Mouse (Mus musculus) heart, embryonic 12.5 days (tissue): Measurements from ENCODE around the gene 2010111I01Rik. TPM values are rescaled to one million over a fixed set of nuclear protein-coding genes. Genes with fewer than 3 reads are reported as not detected.
"Not testable (repeated sequence)": the region's sequence is repeated elsewhere in the genome, so short reads cannot be mapped to it uniquely, and the experiment has no call there.

ENCODE experiments used
- ATAC-seq: fragments of 200-750 bp; cut with Nextera tagmentation; 2 replicates; pipeline ENCODE4 v1.8.0; 2017; ENCODE audit warnings: moderate TSS enrichment, moderate library complexity; ENCODE audit not compliant: insufficient number of reproducible peaks, low FRiP score
- H3K27ac ChIP-seq: fragments of 300-500 bp; sonication (generic); 2 replicates; pipeline ENCODE4 v1.5.1; 2016; ENCODE audit warnings: mild to moderate bottlenecking, moderate library complexity; ENCODE audit not compliant: poor library complexity, severe bottlenecking
- H3K27me3 ChIP-seq: fragments of 300-500 bp; sonication (generic); replicated peaks from 2 replicates; pipeline ENCODE4 v1.6.1; 2016; ENCODE audit warnings: mild to moderate bottlenecking, moderate library complexity
- H3K36me3 ChIP-seq: fragments of 300-500 bp; sonication (generic); 2 replicates; pipeline ENCODE4 v1.6.1; 2016; ENCODE audit warnings: mild to moderate bottlenecking, moderate library complexity
- H3K4me1 ChIP-seq: fragments of 300-500 bp; sonication (generic); replicated peaks from 2 replicates; pipeline ENCODE4 v1.6.1; 2016; ENCODE audit warnings: mild to moderate bottlenecking
- H3K4me2 ChIP-seq: fragments of 300-500 bp; sonication (generic); 2 replicates; pipeline ENCODE4 v1.6.1; 2016; ENCODE audit warnings: mild to moderate bottlenecking, moderate library complexity
- H3K4me3 ChIP-seq: fragments of 300-500 bp; sonication (generic); 2 replicates; pipeline ENCODE4 v1.5.1; 2016; ENCODE audit warnings: mild to moderate bottlenecking
- H3K9ac ChIP-seq: fragments of 300-500 bp; sonication (generic); 2 replicates; pipeline ENCODE4 v1.6.1; 2016; ENCODE audit warnings: mild to moderate bottlenecking, moderate library complexity
- H3K9me3 ChIP-seq: fragments of 300-500 bp; sonication (generic); replicated peaks from 2 replicates; pipeline ENCODE4 v1.6.1; 2016; ENCODE audit warnings: mild to moderate bottlenecking, moderate library complexity
- WGBS: fragments of 180-500 bp; shearing (Covaris S2); methylation state at CpG from one replicate; pipeline ENCODE4 v1.1.7; 2016; 5-methylcytosine and 5-hydroxymethylcytosine counted together
- polyA plus RNA-seq: library from polyadenylated mRNA; unstranded; fragments of >200 nt; fragmentation: Nextera tagmentation; extraction: Ambion mirVana; gene quantifications from 2 replicates; pipeline ENCODE4 v1.2.1, GENCODE M21; 2016

2010111I01Rik gene
- polyA plus RNA-seq, 1 experiment from 2014 or later: 53.5 TPM

- H3K4me3 ChIP-seq: no peak overlapping the region
- ATAC-seq: no peak
- 68% methylated on average over 8 of the region's 8 CpGs for WGBS
- H3K9me3 ChIP-seq: no peaks in the 10 kb centered on the region
- H3K27ac ChIP-seq: no peak overlapping the region
- H3K4me2 ChIP-seq: no peak overlapping the region
- H3K36me3 ChIP-seq: no peaks in the 10 kb centered on the region
- no peak overlapping the region for H3K9ac ChIP-seq
- no peaks in the 10 kb centered on the region for H3K27me3 ChIP-seq
- no peaks in the 10 kb centered on the region for H3K4me1 ChIP-seq
These were observed 372.7 kb downstream of the 2010111I01Rik start for GRCm38 (mm10) chr13:63337239-63337960.

- H3K27ac ChIP-seq: no peak overlapping the region
- no peaks in the 10 kb centered on the region for H3K27me3 ChIP-seq
- no peak overlapping the region for H3K9ac ChIP-seq
- 76% methylated on average over 4 of the region's 4 CpGs for WGBS
- 0 out of 2 replicates have a peak, but pooled peaks cover 3% of the 10 kb centered on the region for H3K36me3 ChIP-seq
- H3K4me1 ChIP-seq: no peaks in the 10 kb centered on the region
- ATAC-seq: no peak
- no peak overlapping the region for H3K4me2 ChIP-seq
- no peak overlapping the region for H3K4me3 ChIP-seq
- H3K9me3 ChIP-seq: no peaks in the 10 kb centered on the region
These were observed 375.3 kb downstream of the 2010111I01Rik start for GRCm38 (mm10) chr13:63339946-63340345.

GRCm38 (mm10) chr13:63342781-63343180, 378.1 kb downstream of the 2010111I01Rik start:
- Histone ChIP-seq H3K4me2 (no peak overlapping the region), H3K9ac (no peak overlapping the region), H3K9me3 (no peaks in the 10 kb centered on the region), H3K36me3 (0 out of 2 replicates have a peak, but pooled peaks cover 3% of the 10 kb centered on the region), H3K4me3 (no peak overlapping the region), H3K27ac (no peak overlapping the region), H3K4me1 (no peaks in the 10 kb centered on the region), H3K27me3 (no peaks in the 10 kb centered on the region)
- no peak for ATAC-seq
- 82% methylated on average over 2 of the region's 2 CpGs for WGBS

- ATAC-seq: no peak
- Histone ChIP-seq H3K4me2 (no peak overlapping the region), H3K9me3 (no peaks in the 10 kb centered on the region), H3K27ac (no peak overlapping the region), H3K4me1 (no peaks in the 10 kb centered on the region), H3K36me3 (0 out of 2 replicates have a peak, but pooled peaks cover 3% of the 10 kb centered on the region), H3K4me3 (no peak overlapping the region), H3K27me3 (no peaks in the 10 kb centered on the region), H3K9ac (no peak overlapping the region)
- 98% methylated on average over 3 of the region's 3 CpGs for WGBS
These were observed 379.8 kb downstream of the 2010111I01Rik start for GRCm38 (mm10) chr13:63344481-63344880.

GRCm38 (mm10) chr13:63345476-63346225, 381.0 kb downstream of the 2010111I01Rik start:
- H3K36me3 ChIP-seq: 0 out of 2 replicates have a peak, but pooled peaks cover 3% of the 10 kb centered on the region
- H3K4me2 ChIP-seq: no peak overlapping the region
- H3K9ac ChIP-seq: no peak overlapping the region
- no peaks in the 10 kb centered on the region for H3K27me3 ChIP-seq
- H3K4me3 ChIP-seq: no peak overlapping the region
- ATAC-seq: no peak
- H3K9me3 ChIP-seq: no peaks in the 10 kb centered on the region
- H3K27ac ChIP-seq: no peak overlapping the region
- no peaks in the 10 kb centered on the region for H3K4me1 ChIP-seq
- 87% methylated on average over 5 of the region's 5 CpGs for WGBS

GRCm38 (mm10) chr13:63347639-63348038, 382.9 kb downstream of the 2010111I01Rik start:
- no peak overlapping the region for H3K4me3 ChIP-seq
- H3K4me1 ChIP-seq: no peaks in the 10 kb centered on the region
- H3K9me3 ChIP-seq: no peaks in the 10 kb centered on the region
- H3K9ac ChIP-seq: no peak overlapping the region
- no peaks in the 10 kb centered on the region for H3K27me3 ChIP-seq
- no peak overlapping the region for H3K4me2 ChIP-seq
- WGBS: 82% methylated on average over 2 of the region's 2 CpGs
- H3K36me3 ChIP-seq: 0 out of 2 replicates have a peak, but pooled peaks cover 3% of the 10 kb centered on the region
- ATAC-seq: no peak
- no peak overlapping the region for H3K27ac ChIP-seq

- Histone ChIP-seq H3K9ac (no peak overlapping the region), H3K4me2 (no peak overlapping the region), H3K36me3 (no peaks in the 10 kb centered on the region), H3K27ac (no peak overlapping the region), H3K4me1 (no peaks in the 10 kb centered on the region), H3K9me3 (no peaks in the 10 kb centered on the region), H3K4me3 (no peak overlapping the region), H3K27me3 (no peaks in the 10 kb centered on the region)
- no peak for ATAC-seq
- 85% methylated on average over 4 of the region's 4 CpGs for WGBS
These were observed 385.4 kb downstream of the 2010111I01Rik start for GRCm38 (mm10) chr13:63350076-63350475.

GRCm38 (mm10) chr13:63353312-63353711, 388.6 kb downstream of the 2010111I01Rik start:
- not testable (repeated sequence) for H3K36me3 ChIP-seq, H3K27me3 ChIP-seq, H3K27ac ChIP-seq, H3K9me3 ChIP-seq, H3K4me2 ChIP-seq, H3K9ac ChIP-seq, H3K4me1 ChIP-seq, ATAC-seq, H3K4me3 ChIP-seq
- WGBS: 80% methylated on average over 4 of the region's 4 CpGs

- H3K4me2 ChIP-seq: no peak overlapping the region
- H3K9ac ChIP-seq: no peak overlapping the region
- H3K27ac ChIP-seq: no peak overlapping the region
- H3K9me3 ChIP-seq: no peaks in the 10 kb centered on the region
- no peaks in the 10 kb centered on the region for H3K36me3 ChIP-seq
- no peaks in the 10 kb centered on the region for H3K27me3 ChIP-seq
- H3K4me3 ChIP-seq: no peak overlapping the region
- ATAC-seq: no peak
- 81% methylated on average over 4 of the region's 4 CpGs for WGBS
- no peaks in the 10 kb centered on the region for H3K4me1 ChIP-seq
These were observed 391.4 kb downstream of the 2010111I01Rik start for GRCm38 (mm10) chr13:63356101-63356500.

- no peak overlapping the region for H3K9ac ChIP-seq
These were observed 391.9 kb downstream of the 2010111I01Rik start for GRCm38 (mm10) chr13:63356558-63356957.

GRCm38 (mm10) chr13:63359393-63359792, 394.7 kb downstream of the 2010111I01Rik start:
- 93% methylated on average over 4 of the region's 4 CpGs for WGBS
- no peak overlapping the region for H3K4me2 ChIP-seq
- no peaks in the 10 kb centered on the region for H3K27me3 ChIP-seq
- H3K4me3 ChIP-seq: no peak overlapping the region
- H3K27ac ChIP-seq: no peak overlapping the region
- ATAC-seq: no peak
- peaks cover 11% of the 10 kb centered on the region for H3K4me1 ChIP-seq
- no peak overlapping the region for H3K9ac ChIP-seq
- no peaks in the 10 kb centered on the region for H3K36me3 ChIP-seq
- no peaks in the 10 kb centered on the region for H3K9me3 ChIP-seq

More at GRCm38 (mm10) chr13:63356558-63356957, 391.9 kb downstream of the 2010111I01Rik start:
- Histone ChIP-seq H3K36me3 (no peaks in the 10 kb centered on the region), H3K4me3 (no peak overlapping the region), H3K4me1 (no peaks in the 10 kb centered on the region), H3K9me3 (no peaks in the 10 kb centered on the region), H3K4me2 (no peak overlapping the region), H3K27me3 (no peaks in the 10 kb centered on the region), H3K27ac (no peak overlapping the region)
- 27% methylated on average over 3 of the region's 3 CpGs for WGBS
- no peak for ATAC-seq
